Mouse (Mus musculus) liver, postnatal 0 days (tissue): ENCODE measurements around the gene Fam213a. TPM values are rescaled to one million over a fixed set of nuclear protein-coding genes. Genes with fewer than 3 reads are reported as not detected.

Experiments used
- ATAC-seq: fragments of 200-750 bp; cut with Nextera tagmentation; 2 replicates; pipeline ENCODE4 v1.8.0; 2017; ENCODE audit warnings: mild to moderate bottlenecking, moderate library complexity
- DNase-seq: peaks from one replicate; pipeline ENCODE4 v3.0.0-alpha.2; 2016
- H3K27ac ChIP-seq: fragments of 300-500 bp; sonication (generic); 2 replicates; pipeline ENCODE4 v1.5.1; 2014; ENCODE audit warnings: antibody characterized with exemption, moderate library complexity, mild to moderate bottlenecking, low read depth
- H3K27me3 ChIP-seq: fragments of 300-500 bp; sonication (generic); 2 replicates; pipeline ENCODE4 v1.6.1; 2014; ENCODE audit warnings: low read length, control low read depth, mixed read lengths; ENCODE audit not compliant: insufficient read depth
- H3K36me3 ChIP-seq: fragments of 300-500 bp; sonication (generic); replicated peaks from 2 replicates; pipeline ENCODE4 v1.6.1; 2014; ENCODE audit warnings: mild to moderate bottlenecking, control low read depth, low read length, moderate library complexity, mixed read lengths; ENCODE audit not compliant: insufficient read depth
- H3K4me1 ChIP-seq: fragments of 300-500 bp; sonication (generic); 2 replicates; pipeline ENCODE4 v1.6.1; 2014; ENCODE audit warnings: antibody characterized with exemption, mild to moderate bottlenecking, control low read depth; ENCODE audit not compliant: insufficient read depth
- H3K4me2 ChIP-seq: fragments of 300-500 bp; sonication (generic); 2 replicates; pipeline ENCODE4 v1.6.1; 2014; ENCODE audit warnings: low read depth, mild to moderate bottlenecking, low read length, moderate library complexity, mixed read lengths
- H3K4me3 ChIP-seq: fragments of 300-500 bp; sonication (generic); 2 replicates; pipeline ENCODE4 v1.5.1; 2014; ENCODE audit warnings: low read depth, low read length
- H3K9ac ChIP-seq: fragments of 300-500 bp; sonication (generic); replicated peaks from 2 replicates; pipeline ENCODE4 v1.6.1; 2014; ENCODE audit warnings: mild to moderate bottlenecking, moderate library complexity
- H3K9me3 ChIP-seq: fragments of 300-500 bp; sonication (generic); 2 replicates; pipeline ENCODE4 v1.6.1; 2016; ENCODE audit warnings: mild to moderate bottlenecking, control low read depth, low read length, mixed read lengths
- CTCF ChIP-seq: sonication (generic); IDR thresholded peaks from 2 replicates; pipeline ENCODE4 v1.5.1; 2016; ENCODE audit warnings: antibody characterized with exemption, low read depth
- EP300 ChIP-seq: IDR thresholded peaks from 2 replicates; pipeline ENCODE4 v1.6.1; 2016; ENCODE audit warnings: antibody characterized with exemption, low read depth, mild to moderate bottlenecking
- WGBS: fragments of 180-500 bp; shearing (Covaris S2); extraction: QIAGEN DNeasy Blood & Tissue Kit; methylation state at CpG from one replicate; pipeline ENCODE4 v1.1.7; 2014; ENCODE audit not compliant: insufficient replicate concordance; 5-methylcytosine and 5-hydroxymethylcytosine counted together
- polyA plus RNA-seq: library from polyadenylated mRNA; unstranded; fragments of >200 nt; fragmentation: Nextera tagmentation; extraction: Ambion mirVana; gene quantifications from 2 replicates; pipeline ENCODE4 v1.2.1, GENCODE M21; 2015

Fam213a gene
- polyA plus RNA-seq, 1 experiment from 2014 or later = 85.0 TPM

DNA sequence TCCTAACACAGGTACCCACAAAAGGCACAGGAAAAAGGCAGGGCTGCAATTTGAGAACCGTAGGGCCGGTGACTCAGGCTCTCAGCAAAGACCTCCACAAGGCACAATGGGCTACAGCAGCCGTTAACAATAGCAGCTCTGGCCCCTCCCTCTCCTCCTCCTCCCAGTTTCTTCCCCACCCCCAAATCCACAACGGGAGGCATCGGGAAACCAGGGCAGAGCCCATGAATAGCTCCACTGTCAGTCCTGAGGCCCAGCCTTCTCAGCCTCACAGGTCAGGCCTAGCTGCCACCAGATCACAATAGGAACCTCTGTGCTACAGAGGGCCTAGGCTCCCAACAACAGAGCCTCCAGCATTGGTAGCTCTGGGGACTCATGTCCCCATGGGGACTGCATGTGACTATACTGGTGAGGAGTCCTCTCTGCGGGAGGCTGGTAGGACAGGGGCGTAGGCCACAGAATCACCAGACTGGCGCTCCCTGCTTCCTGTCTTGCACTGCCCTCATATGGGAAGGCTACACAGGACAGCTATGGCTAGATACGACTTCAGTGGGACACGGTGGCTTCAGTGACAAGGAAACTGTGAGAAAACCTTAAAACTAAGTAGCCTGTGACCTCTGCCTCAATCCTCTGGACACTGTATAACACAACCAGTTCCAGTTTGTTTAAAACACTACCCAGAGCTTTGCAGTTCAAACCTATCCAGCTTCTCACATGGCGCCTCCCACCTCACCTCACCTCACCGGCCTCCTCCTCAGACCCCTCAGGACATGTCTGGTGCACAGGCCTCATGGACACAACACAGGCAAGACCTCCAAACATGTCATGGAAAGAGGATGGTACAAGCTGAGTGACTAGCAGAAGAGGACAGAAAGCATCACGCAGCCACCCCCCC lies 57.1 kb downstream of the Fam213a start:
- DNase-seq = peak; percentile 57
- Histone ChIP-seq H3K4me2 (peak overlapping the region; percentile 41), H3K4me1 (peaks cover 76% of the 10 kb centered on the region), H3K27ac (peak overlapping the region; percentile 86), H3K4me3 (no peak overlapping the region), H3K9me3 (no peaks in the 10 kb centered on the region), H3K27me3 (no peaks in the 10 kb centered on the region), H3K36me3 (no peaks in the 10 kb centered on the region; the same call in 1 of the 2 replicates), H3K9ac (peak overlapping the region; percentile 39)
- peak; percentile 62 for ATAC-seq
- peak; percentile 52 for TF ChIP-seq CTCF
- TF ChIP-seq EP300 = no peak
- 35% methylated on average over 13 of the region's 13 CpGs for WGBS

DNA sequence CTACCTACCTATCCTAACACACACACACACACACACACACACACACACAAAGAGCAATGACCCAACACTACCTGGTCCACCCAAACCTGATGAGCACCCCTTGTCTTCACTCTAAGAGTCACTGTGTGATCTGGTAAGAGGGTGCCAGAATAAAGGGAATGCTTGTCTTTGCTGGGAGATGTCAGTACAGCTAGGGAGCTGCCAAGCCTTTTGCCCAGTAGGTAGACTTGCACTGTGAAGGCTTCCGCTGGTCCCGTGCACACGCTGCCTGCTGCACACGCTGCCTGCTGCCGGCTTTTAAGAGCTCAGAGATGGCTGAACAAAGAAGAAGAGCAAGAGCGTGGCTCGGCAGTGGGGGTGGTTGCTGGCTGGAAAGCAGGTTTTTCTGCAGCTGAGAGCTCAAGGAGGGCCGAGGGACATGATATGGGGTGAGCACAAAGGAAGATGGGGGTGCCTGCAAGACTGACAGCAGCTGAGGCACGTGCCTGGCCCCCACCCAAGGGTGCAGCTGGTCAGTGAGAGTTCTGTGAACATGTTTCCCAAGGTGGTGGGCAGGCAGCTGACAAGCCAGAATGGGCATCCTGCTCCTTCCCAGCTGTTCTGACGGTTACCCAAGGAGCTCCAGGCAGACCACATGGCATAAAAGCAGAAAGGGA lies 57.9 kb downstream of the Fam213a start:
- H3K4me3 ChIP-seq = no peak overlapping the region
- H3K9ac ChIP-seq = peak overlapping the region; percentile 39; the same call in 1 of the 2 replicates
- H3K9me3 ChIP-seq = no peaks in the 10 kb centered on the region
- no peak for TF ChIP-seq EP300
- no peak for TF ChIP-seq CTCF
- H3K4me1 ChIP-seq = peaks cover 84% of the 10 kb centered on the region
- H3K36me3 ChIP-seq = no peaks in the 10 kb centered on the region; the same call in 1 of the 2 replicates
- H3K4me2 ChIP-seq = peak overlapping the region; percentile 41
- peak overlapping the region; percentile 86 for H3K27ac ChIP-seq
- H3K27me3 ChIP-seq = no peaks in the 10 kb centered on the region
- ATAC-seq (0 out of 2 replicates have a peak, but pooled peaks have one; percentile 4), DNase-seq (no peak)
- 37% methylated on average over 10 of the region's 10 CpGs for WGBS

DNA sequence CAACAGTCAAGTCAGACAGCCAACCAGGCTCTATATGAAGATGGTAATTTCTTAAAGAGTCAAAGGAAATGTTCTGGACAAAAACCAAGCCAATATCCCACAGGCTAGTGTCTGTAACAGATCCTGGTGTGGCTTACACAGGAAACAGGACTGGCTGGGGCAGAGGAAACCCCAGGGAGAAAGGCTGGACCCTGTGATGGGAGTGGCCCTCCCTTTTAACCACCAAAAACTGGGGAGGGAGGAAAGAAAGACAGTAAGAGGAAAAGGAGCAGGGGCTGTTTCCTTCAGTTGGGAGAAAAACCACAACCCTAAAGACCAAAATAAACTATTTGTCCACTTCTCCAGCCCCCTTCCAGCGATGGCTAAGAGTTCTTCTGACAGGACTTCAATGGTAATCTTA lies 58.4 kb downstream of the Fam213a start:
- Histone ChIP-seq H3K4me3 (no peak overlapping the region), H3K4me1 (peaks cover 85% of the 10 kb centered on the region), H3K4me2 (no peak overlapping the region), H3K27ac (peak overlapping the region; percentile 86; the same call in 1 of the 2 replicates), H3K27me3 (no peaks in the 10 kb centered on the region), H3K9me3 (no peaks in the 10 kb centered on the region), H3K9ac (no peak overlapping the region), H3K36me3 (no peaks in the 10 kb centered on the region; the same call in 1 of the 2 replicates)
- TF ChIP-seq CTCF (no peak), EP300 (no peak)
- no peak for ATAC-seq
- DNase-seq = no peak
- WGBS = 14% methylated on average over 1 of the region's 1 CpGs

DNA sequence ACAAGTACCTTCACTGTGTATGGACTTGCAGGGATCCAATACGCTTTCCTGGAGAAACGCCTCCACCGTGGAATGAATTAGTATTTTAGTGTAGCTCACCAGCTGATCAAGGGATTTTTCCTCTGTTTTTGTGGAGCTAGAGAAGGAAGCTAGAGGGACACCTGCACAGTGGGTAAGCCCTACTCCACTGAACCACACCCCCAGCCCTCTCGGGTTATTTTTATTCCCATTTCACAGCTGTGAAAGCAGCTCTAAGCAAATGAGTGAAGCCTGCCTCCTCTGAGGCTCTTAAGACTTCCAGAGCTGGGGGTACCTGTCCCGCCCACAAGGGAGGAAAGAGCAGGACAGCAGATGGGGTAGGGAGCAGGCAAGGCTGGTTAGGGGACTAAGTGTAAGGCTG lies 60.2 kb downstream of the Fam213a start:
- TF ChIP-seq EP300 (no peak), CTCF (no peak)
- DNase-seq = no peak
- Histone ChIP-seq H3K4me3 (no peak overlapping the region), H3K9me3 (no peaks in the 10 kb centered on the region), H3K27me3 (no peaks in the 10 kb centered on the region), H3K27ac (no peak overlapping the region), H3K36me3 (no peaks in the 10 kb centered on the region; the same call in none of the 2 replicates), H3K4me1 (peaks cover 85% of the 10 kb centered on the region), H3K9ac (no peak overlapping the region), H3K4me2 (no peak overlapping the region)
- WGBS = 76% methylated on average over 5 of the region's 5 CpGs
- no peak for ATAC-seq

DNA sequence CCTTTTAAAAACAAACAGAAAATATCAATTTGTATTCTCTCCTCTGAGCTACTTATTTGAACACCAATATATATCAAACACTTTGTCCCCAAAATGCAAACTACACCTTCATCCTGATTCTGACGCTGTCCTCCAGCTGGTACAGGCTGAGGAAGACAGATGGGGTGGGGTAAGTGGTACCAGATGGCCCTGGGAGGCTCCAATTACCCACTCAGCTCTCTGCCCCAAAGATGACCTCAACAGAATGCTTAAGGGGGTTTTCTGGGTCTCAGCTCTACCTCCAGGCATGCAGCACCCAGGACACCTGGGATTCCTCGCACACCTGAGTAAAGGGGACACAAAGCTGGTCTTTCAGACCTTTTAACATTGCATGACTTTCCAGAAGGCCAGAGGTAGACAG lies 60.9 kb downstream of the Fam213a start:
- WGBS = 79% methylated on average over 2 of the region's 2 CpGs
- H3K27ac ChIP-seq = no peak overlapping the region; the same call in 1 of the 2 replicates
- TF ChIP-seq EP300 (no peak), CTCF (no peak)
- no peak overlapping the region for H3K4me2 ChIP-seq
- ATAC-seq (no peak), DNase-seq (no peak)
- H3K4me1 ChIP-seq = peaks cover 85% of the 10 kb centered on the region
- no peak overlapping the region for H3K9ac ChIP-seq
- no peaks in the 10 kb centered on the region for H3K9me3 ChIP-seq
- no peaks in the 10 kb centered on the region; the same call in none of the 2 replicates for H3K36me3 ChIP-seq
- H3K4me3 ChIP-seq = no peak overlapping the region
- no peaks in the 10 kb centered on the region for H3K27me3 ChIP-seq

DNA sequence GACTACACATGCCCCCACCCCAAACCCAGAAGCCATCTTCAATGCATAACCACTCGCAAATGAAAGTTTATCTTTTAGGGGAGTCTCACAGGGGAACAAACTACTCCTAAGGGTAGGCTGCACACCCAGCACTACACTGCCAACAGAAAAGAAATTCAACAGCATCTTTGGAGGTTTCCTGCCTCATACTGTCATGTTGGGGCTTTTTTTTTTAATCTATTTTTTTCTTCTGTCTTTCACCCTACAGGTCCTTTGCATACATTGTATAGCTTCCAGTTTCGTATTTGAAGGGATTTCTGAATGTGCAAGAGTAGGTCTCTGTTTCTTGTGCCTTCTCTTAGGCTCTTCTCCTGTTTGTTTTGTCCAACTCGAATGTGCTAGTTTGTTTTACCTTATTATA lies 61.3 kb downstream of the Fam213a start:
- no peak overlapping the region for H3K4me2 ChIP-seq
- peaks cover 2% of the 10 kb centered on the region for H3K36me3 ChIP-seq
- H3K9me3 ChIP-seq = no peaks in the 10 kb centered on the region
- DNase-seq (no peak), ATAC-seq (no peak)
- peaks cover 86% of the 10 kb centered on the region for H3K4me1 ChIP-seq
- 71% methylated on average over 3 of the region's 3 CpGs for WGBS
- H3K27me3 ChIP-seq = no peaks in the 10 kb centered on the region
- no peak overlapping the region for H3K4me3 ChIP-seq
- H3K27ac ChIP-seq = no peak overlapping the region
- no peak overlapping the region for H3K9ac ChIP-seq
- no peak for TF ChIP-seq CTCF
- no peak for TF ChIP-seq EP300
